Mouse (Mus musculus) retina, postnatal 7 days (tissue): ENCODE data around the gene Slc7a6.

Experiments
- DNase-seq: peaks from one replicate; pipeline ENCODE4 v3.0.0-alpha.2; 2012; ENCODE audit warnings: low read depth, low spot score

Gene Slc7a6

DNA sequence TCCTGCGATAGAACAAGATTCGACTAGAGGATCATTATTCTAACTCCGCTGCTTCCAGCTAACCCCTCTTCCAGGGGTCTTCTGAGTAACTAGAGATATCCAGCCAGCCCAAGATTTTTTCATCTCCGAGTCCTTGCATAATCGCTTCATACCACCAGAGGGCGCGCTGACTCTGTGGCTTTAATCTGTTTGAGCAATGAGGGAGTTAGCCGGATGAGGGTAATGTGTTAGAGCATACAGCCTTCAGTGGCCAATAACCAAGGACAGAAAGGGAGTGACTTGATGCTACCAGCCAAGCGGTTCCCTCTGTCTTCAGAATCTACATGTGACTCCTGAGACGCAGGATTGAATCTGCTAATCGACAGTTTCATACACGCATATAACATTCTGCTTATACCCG, 27.9 kb upstream of the Slc7a6 start:
- peak; percentile 83 for DNase-seq

- no peak for DNase-seq
Observed at GRCm38 (mm10) chr8:106145331-106145730, 23.3 kb upstream of the Slc7a6 start.

- no peak for DNase-seq
Observed at GRCm38 (mm10) chr8:106146014-106146413, 22.6 kb upstream of the Slc7a6 start.

GRCm38 (mm10) chr8:106147868-106148565, 20.6 kb upstream of the Slc7a6 start:
- no peak for DNase-seq

- no peak for DNase-seq
Observed at GRCm38 (mm10) chr8:106149025-106149424, 19.6 kb upstream of the Slc7a6 start.

GRCm38 (mm10) chr8:106149801-106150652, 18.6 kb upstream of the Slc7a6 start, which contains the start of gene Pla2g15:
Pla2g15 (plus strand) TSS chr8:106150399.
- peak; percentile 78 for DNase-seq

GRCm38 (mm10) chr8:106150653-106151000, 18.0 kb upstream of the Slc7a6 start:
- no peak for DNase-seq

DNA sequence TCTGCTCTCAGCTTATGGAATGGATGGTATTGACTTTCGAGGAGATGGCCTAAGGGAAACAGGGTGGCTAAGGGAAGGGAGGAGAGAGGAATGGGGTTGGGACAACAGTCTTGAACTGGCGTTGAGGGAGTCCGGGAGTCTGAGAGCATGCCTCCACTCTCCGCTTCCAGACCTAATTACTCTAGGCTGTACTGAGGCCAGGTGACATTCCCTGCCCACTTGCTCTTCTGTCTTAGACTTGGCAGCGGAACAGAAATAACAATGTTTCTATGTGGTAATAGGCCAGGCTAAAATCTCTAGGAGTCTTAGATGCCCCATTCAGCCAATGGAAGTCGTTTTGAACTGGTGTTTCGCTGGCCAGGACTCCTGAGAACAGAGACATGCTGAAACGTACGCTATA, 17.6 kb upstream of the Slc7a6 start:
- no peak for DNase-seq

DNA sequence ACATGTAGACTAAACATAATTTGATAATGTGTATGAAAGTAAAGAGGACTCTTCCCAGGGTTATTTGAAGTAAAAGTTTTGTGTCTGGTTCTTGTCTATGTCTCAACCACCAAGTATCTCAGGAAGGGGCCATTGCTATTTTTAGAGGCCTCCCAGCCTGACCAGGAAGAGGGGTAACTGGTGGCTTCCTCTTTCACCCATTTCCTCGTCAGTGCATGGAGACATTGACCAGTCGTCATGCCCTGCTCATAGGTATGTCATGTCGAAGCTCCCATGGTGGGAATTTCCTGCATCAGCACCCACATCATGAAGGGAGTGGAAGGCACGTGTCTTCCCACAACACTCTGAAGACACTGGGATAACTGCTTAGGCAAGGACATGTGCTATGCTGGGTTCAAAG, 15.8 kb upstream of the Slc7a6 start:
- no peak for DNase-seq

DNA sequence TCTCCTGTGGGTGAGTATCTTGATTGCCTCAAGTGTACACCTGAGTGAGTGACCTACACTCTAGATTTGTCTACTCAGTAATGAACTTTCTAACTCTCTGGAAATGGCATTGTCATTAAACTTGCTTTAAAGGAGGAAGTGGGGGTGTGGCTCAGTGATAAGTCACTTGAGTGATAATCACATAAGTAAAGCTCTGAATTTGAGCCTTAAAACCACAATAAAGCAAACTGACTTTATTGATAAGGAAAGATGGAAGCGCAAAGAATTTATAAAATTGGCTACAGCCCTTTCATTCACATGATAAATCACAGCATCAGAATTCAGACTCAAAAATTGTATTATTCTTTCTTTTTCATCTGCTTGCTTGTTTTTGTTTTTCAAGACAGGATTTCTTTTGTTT, 11.2 kb upstream of the Slc7a6 start:
- DNase-seq = no peak

DNA sequence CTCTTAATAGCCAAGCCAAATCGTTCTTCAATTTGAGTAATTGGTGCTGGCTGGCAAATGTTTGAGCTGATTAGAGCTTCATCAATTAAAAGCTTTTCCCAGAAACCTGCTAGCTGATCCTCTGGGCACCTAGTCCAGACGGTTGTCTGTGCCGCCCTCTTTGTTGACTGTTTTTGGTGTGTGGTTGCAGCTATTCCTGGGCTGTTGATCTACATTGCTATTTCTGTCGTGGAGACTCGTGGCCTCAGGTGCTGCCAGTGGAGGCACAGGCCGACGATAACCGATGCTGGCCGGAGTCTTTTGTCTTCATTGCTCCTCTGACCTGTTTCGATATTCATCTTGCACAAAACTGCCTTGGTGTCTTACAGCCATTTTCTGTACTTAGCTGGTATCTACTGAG, 10.3 kb upstream of the Slc7a6 start:
- no peak for DNase-seq

DNA sequence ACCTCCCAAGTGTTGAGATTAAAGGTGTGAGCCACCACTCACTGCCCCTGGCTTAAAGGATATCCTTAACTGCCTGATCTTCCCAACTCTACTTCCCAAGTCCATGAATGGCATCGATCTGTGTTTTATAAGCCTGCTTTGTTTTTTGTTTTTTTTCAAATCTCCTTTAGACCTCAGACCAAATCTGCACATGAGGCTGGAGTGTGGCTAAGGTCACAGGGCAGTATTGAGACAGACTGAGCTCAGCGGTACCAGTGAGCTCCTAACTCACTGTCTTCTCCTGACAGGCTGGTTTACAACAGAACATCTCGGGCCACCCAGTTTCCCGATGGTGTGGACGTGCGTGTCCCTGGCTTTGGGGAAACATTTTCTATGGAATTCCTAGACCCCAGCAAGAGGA, 8.8 kb upstream of the Slc7a6 start:
- no peak for DNase-seq

- no peak for DNase-seq
Observed at GRCm38 (mm10) chr8:106163251-106163650, 5.4 kb upstream of the Slc7a6 start.

- DNase-seq = peak; percentile 56
Observed at GRCm38 (mm10) chr8:106165460-106165859, 3.2 kb upstream of the Slc7a6 start.

- peak; percentile 57 for DNase-seq
Observed at GRCm38 (mm10) chr8:106169017-106169933, 618 bp downstream of the Slc7a6 start.

GRCm38 (mm10) chr8:106169934-106170480, 1.4 kb downstream of the Slc7a6 start:
- DNase-seq = no peak

DNA sequence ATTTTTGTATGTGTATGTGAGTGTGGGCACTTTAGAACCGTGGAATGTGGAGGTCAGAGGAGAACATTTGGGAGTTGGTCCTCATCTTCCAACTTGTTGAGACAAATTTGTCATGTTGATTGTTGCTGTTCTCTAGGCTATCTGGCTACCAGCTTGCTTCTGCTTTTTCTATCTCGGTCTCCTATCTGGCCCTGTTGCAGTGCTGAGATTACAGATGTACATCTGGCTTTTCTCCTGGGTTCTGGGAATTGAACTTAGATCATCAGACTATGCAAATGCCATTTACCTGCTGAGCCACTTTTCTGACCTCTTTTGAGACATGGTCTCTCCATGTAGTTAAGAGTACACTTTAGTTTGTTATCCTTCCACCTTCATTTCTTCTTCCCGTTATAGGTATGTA, 4.9 kb downstream of the Slc7a6 start:
- no peak for DNase-seq

GRCm38 (mm10) chr8:106176891-106177290, 8.2 kb downstream of the Slc7a6 start:
- DNase-seq = no peak

- DNase-seq = no peak
Observed at GRCm38 (mm10) chr8:106177594-106177993, 8.9 kb downstream of the Slc7a6 start.

GRCm38 (mm10) chr8:106178428-106178827, 9.8 kb downstream of the Slc7a6 start:
- DNase-seq = no peak

- no peak for DNase-seq
Observed at GRCm38 (mm10) chr8:106185628-106186270, 17.1 kb downstream of the Slc7a6 start.
